Mouse (Mus musculus): ENCODE data around the gene Mmp14. TPM values are rescaled to one million over a fixed set of nuclear protein-coding genes. Genes with fewer than 3 reads are reported as not detected.
A peak's percentile ranks its signal among the peaks of the same experiment; 100 is the strongest.

Gene Mmp14
- total RNA-seq, 2 experiments from 2014 or later, result 1.4 TPM; not detected in 1

DNA sequence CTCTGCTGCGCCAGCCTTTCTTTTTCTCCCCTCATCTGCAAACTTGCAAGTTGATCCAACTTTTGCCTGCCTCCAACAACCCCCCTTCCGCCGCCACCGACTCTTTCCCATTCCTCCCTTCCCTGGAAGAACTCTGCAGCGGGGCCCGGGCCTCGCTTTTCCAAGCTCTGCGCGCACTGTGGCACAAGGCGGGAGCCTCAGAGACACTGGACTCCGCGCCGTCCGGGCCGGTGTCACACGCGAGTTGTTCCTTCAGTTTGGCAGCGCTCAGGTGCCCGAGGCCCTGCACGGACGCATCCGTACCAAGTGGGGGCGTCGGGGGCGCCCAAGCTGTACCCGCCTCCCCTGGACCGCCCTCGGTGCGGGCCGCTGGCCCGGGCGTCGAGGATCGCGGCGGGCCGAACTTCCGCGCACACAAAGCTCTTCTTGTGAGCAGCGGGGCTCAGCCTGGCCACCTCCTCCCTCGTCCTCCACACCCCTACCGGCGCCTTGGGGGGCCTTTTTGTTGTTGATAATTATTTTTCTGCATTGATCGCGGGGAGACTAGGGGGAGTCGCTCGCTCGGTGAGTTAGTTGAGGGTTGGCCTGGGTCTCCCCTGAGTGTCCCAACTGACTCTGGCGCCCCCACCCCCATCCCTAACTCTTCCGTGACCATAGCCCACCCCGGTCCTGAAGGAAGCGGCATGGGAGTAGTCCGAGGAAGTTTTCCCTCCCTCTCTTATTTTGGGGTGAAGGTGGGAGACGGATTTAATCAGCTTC is 845 bp downstream of the Mmp14 start:
- ATAC-seq (replicated peaks; ENCODE audit: low FRiP score, poor library complexity, severe bottlenecking), result peak; percentile 37

DNA sequence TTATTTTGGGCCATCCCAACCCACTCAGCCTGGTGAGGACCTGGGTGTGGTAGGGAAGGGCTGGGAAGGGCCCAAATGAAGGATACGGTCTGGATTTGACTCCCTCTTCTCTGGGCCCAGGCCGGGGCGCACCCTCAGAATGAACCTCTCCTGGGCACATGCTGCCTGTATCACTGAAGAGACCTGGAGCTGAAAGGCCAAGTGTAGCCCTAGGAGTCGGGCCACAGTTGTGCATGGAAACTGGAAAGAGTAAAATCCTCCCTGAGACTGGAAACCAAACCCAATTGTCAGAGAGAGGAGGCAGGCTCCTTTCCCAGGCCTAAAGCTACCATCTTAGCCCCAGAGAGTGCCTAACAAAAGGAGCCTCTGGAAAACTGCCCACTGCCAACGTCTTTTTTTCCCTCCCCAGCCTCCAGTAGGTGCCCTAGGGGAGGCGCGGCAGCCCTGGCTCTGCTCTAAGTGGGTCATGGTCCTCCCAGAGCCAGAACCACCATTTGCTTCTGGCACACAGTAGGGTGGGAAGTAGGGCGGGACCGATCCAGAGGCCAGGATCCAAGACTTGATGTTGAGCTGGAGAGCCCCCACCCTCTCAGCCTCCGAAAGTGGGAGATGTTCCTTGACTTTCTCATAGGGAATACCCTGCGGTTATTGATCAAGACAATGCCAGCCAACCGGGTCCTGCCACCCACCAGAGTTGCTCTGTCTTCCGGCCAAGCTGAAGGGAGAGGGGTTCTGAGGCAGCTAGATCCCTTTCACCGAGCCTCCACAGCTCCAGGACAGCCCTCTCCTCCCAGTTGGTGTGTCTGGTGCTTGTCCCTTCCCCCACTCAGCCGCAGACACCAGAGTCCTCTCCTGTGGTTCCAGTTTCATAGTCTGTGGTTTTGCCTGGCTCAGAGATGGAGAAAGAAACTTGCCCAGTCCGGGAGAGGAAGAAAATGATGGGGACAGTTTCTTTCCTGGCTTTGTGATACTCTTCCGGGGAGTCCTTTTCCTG is 1.7 kb downstream of the Mmp14 start:
- ATAC-seq (replicated peaks; ENCODE audit: low FRiP score, poor library complexity, severe bottlenecking), result no peak

DNA sequence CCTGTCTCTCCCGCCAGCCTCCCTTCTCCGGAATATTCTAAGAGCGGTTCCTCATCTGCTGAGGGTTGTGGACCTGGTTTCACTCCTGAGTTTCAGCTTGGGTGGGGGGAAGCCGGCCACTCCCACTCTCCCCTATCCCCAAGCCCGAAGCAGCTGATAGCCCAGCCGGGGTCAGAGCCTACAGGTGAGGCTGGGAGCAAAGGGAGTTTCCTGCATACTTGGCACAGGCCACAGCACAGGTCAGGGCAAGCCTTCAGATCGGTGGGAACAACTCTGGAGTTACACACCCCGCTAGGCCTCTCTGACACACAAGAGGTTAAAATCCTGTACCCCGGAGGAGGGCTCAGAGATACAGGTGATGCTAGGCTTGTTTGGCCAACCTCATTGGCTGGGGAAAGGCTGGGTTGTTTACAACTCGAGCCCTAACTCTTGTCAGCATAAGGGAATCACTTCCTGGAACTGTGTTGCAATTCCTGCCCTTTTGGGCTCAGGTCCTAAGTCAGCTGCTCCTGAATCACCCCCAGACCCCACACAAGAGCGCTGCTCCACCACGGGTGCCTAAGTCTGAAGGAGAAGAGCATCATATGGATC is 2.6 kb downstream of the Mmp14 start:
- no peak for ATAC-seq (replicated peaks; ENCODE audit: low FRiP score, poor library complexity, severe bottlenecking)

GRCm38 (mm10) chr14:54435194-54435918 is 3.9 kb downstream of the Mmp14 start:
- no peak for ATAC-seq (replicated peaks; ENCODE audit: low FRiP score, poor library complexity, severe bottlenecking)

GRCm38 (mm10) chr14:54439155-54439554 is 7.7 kb downstream of the Mmp14 start:
- ATAC-seq (replicated peaks; ENCODE audit: low FRiP score, poor library complexity, severe bottlenecking), result no peak

DNA sequence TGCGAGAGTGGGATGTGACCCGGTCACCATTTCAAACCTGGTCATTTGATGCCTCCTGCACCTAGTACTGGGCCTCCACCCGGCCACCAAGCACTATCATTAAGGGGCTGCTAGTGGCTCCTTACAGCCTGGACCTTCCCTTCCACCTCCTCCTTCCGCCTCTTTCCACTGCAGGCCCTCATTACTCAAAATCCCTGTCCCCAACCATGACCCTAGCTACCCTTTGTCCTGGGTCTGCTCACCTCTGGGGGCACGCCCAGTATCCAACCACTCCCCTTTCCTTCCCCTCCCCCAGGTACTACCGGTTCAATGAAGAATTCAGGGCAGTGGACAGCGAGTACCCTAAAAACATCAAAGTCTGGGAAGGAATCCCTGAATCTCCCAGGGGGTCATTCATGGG is 8.2 kb downstream of the Mmp14 start:
- no peak for ATAC-seq (replicated peaks; ENCODE audit: low FRiP score, poor library complexity, severe bottlenecking)

DNA sequence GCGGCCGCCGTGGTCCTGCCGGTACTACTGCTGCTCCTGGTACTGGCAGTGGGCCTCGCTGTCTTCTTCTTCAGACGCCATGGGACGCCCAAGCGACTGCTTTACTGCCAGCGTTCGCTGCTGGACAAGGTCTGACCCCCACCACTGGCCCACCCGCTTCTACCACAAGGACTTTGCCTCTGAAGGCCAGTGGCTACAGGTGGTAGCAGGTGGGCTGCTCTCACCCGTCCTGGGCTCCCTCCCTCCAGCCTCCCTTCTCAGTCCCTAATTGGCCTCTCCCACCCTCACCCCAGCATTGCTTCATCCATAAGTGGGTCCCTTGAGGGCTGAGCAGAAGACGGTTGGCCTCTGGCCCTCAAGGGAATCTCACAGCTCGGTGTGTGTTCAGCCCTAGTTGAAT is 9.1 kb downstream of the Mmp14 start:
- no peak for ATAC-seq (replicated peaks; ENCODE audit: low FRiP score, poor library complexity, severe bottlenecking)

DNA sequence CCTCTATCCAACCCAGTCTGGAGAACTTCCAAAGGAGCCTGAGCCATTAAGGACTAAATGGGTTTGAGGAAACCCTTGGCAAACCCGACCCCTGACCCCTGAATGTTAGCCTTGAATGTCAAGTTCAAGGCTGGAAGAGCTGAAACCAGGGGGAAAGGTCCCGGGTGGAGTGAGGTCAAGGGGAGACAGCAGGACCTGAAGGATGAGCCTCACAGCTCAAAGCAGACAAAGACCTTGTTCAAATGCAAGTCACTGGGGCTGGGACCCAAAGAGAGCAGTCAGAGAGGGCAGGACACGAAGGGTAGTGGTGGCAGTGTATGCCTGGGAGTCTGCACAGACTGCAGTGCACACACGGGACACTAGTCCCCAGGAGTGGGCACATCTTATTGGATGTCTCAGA is 10.0 kb downstream of the Mmp14 start:
- ATAC-seq (replicated peaks; ENCODE audit: low FRiP score, poor library complexity, severe bottlenecking), result no peak

- ATAC-seq (replicated peaks; ENCODE audit: low FRiP score, poor library complexity, severe bottlenecking), result no peak
These were observed 11.1 kb downstream of the Mmp14 start for GRCm38 (mm10) chr14:54442548-54442947.

- no peak for ATAC-seq (replicated peaks; ENCODE audit: low FRiP score, poor library complexity, severe bottlenecking)
These were observed 11.8 kb downstream of the Mmp14 start for GRCm38 (mm10) chr14:54443196-54443595.

DNA sequence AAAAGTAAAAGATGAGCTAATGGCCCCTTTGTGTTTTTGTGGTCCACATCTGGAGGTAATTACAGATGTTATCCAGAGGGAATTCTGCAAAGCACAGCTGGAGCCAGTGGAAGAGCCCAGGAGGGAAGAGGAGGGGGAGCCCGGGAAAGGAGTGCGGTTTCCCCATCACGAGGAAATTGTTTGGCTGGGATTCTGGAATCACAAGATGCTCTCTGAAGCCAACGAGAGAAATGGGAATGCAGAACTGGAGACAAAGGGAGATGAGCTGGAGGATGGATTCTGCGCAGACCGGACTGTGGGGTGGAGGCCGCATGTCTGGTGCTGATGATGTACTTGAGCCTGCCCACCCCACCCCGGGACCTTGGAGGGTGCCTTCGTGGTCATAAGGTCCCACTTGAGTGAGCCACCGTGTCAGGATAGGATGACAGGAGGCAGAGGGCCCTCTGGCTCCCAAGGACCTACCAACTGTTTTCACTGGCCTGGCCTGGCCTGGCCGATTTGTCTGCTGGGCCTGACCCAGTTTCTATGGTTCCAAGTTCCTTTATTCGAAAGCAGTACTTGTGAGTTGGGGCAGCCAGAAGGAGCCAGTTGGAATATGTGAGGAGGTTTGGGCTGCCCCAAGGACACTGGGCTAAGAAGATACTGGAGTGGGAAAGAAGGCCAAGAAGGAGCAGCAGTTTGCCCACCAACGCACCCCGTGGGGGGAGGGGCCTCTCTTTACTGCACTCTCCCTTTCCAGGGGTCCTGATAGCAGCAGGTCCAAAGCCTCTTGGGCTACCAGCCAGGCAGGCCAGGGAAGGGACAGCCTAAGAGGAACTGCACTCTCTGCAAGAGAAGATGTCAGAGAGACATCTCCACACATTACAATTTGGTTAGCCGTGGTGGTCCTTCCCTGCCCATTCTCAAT is 12.6 kb downstream of the Mmp14 start:
- no peak for ATAC-seq (replicated peaks; ENCODE audit: low FRiP score, poor library complexity, severe bottlenecking)

DNA sequence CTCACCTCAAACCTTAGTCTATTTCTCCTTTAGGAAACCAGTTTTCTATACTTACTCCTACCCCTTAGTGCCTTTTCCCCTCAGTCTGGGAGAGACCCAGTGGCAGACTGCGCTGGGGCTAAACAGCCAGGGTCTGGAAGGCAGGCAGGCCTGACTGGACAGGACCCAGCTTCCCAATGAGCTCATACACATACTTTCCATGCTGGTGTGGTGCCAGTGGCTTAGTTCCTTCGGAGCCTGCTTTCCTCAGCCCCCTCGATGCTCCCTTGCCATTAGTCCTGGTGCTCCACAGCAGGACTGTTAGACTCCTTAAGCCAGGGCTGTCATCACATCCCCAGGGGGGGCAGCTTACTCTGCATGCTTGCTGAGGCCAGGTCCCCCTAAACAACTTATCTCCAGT is 14.1 kb downstream of the Mmp14 start:
- no peak for ATAC-seq (replicated peaks; ENCODE audit: low FRiP score, poor library complexity, severe bottlenecking)

GRCm38 (mm10) chr14:54453566-54453965 is 22.2 kb downstream of the Mmp14 start:
- ATAC-seq (replicated peaks; ENCODE audit: low FRiP score, poor library complexity, severe bottlenecking), result no peak

GRCm38 (mm10) chr14:54454669-54455528 is 23.5 kb downstream of the Mmp14 start:
- no peak for ATAC-seq (replicated peaks; ENCODE audit: low FRiP score, poor library complexity, severe bottlenecking)

GRCm38 (mm10) chr14:54457907-54458569 is 26.6 kb downstream of the Mmp14 start:
- no peak for ATAC-seq (replicated peaks; ENCODE audit: low FRiP score, poor library complexity, severe bottlenecking)

DNA sequence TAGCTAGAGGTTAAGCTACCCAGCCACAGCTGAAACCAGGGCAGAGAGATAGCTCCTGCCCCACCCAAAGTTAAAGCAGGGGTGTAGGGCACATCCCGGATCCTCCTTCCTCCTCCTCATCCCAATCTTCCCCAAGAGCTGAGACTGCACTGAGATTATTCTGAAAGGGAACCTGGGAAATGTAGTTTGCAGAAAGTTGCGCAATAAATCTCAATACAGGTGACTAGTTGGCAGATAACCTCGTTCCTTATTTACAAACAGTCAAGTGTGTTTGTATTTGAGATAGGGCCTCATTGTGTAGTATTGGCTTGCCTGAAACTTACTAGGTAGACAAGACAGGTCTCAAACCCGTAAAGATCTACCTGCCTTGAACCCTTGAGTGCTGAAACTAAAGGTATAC is 30.7 kb downstream of the Mmp14 start:
- ATAC-seq (replicated peaks; ENCODE audit: low FRiP score, poor library complexity, severe bottlenecking), result no peak
